Mouse (Mus musculus) neural tube, embryonic 12.5 days (tissue): Measurements from ENCODE around the gene Cmbl. TPM values are rescaled to one million over a fixed set of nuclear protein-coding genes. Genes with fewer than 3 reads are reported as not detected.

Source experiments
- ATAC-seq: fragments of 200-750 bp; cut with Nextera tagmentation; 2 replicates; pipeline ENCODE4 v1.8.0; 2017; ENCODE audit warnings: low read depth, mild to moderate bottlenecking, moderate TSS enrichment, moderate library complexity; ENCODE audit not compliant: low FRiP score
- H3K27ac ChIP-seq: fragments of 300-500 bp; sonication (generic); 2 replicates; pipeline ENCODE4 v1.5.1; 2016
- H3K27me3 ChIP-seq: fragments of 300-500 bp; sonication (generic); replicated peaks from 2 replicates; pipeline ENCODE4 v1.6.1; 2016; ENCODE audit warnings: mild to moderate bottlenecking
- H3K36me3 ChIP-seq: fragments of 300-500 bp; sonication (generic); 2 replicates; pipeline ENCODE4 v1.6.1; 2016; ENCODE audit warnings: mild to moderate bottlenecking
- H3K4me1 ChIP-seq: fragments of 300-500 bp; sonication (generic); 2 replicates; pipeline ENCODE4 v1.6.1; 2016
- H3K4me2 ChIP-seq: fragments of 300-500 bp; sonication (generic); replicated peaks from 2 replicates; pipeline ENCODE4 v1.6.1; 2016; ENCODE audit warnings: mild to moderate bottlenecking
- H3K4me3 ChIP-seq: fragments of 300-500 bp; sonication (generic); 2 replicates; pipeline ENCODE4 v1.5.1; 2016
- H3K9ac ChIP-seq: fragments of 300-500 bp; sonication (generic); 2 replicates; pipeline ENCODE4 v1.6.1; 2016; ENCODE audit warnings: mild to moderate bottlenecking
- H3K9me3 ChIP-seq: fragments of 300-500 bp; sonication (generic); 2 replicates; pipeline ENCODE4 v1.6.1; 2016; ENCODE audit warnings: mild to moderate bottlenecking
- WGBS: fragments of 180-500 bp; shearing (Covaris S2); methylation state at CpG from one replicate; pipeline ENCODE4 v1.1.7; 2016; 5-methylcytosine and 5-hydroxymethylcytosine counted together
- polyA plus RNA-seq: library from polyadenylated mRNA; unstranded; fragments of >200 nt; fragmentation: Nextera tagmentation; extraction: Ambion mirVana; gene quantifications from 2 replicates; pipeline ENCODE4 v1.2.1, GENCODE M21; 2016

Gene Cmbl
- polyA plus RNA-seq, 1 experiment from 2014 or later: 3.0 TPM

DNA sequence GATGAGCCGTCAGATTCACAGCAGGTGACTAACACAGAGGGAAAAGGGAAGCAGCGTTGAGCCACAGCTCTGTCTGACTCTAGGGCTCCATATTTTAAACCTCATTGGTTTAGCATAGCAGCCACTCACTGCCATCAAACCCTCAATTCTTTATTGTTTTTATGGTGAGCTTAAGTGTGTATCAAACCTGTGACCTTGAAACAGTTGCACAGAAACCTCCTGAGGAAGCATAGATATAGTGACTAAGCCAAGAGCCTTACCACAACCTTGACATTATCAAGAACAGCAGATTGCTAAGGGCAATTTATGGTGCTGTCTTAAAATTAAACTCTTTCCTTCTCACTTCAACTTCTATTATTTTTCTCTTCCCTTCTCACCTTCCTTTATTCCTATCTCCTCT lies 31.7 kb upstream of the Cmbl start:
- ATAC-seq: no peak
- Histone ChIP-seq H3K27ac (no peak overlapping the region), H3K9me3 (no peaks in the 10 kb centered on the region), H3K9ac (no peak overlapping the region), H3K4me2 (no peak overlapping the region), H3K36me3 (no peaks in the 10 kb centered on the region), H3K27me3 (no peaks in the 10 kb centered on the region), H3K4me3 (no peak overlapping the region), H3K4me1 (peaks cover 35% of the 10 kb centered on the region)
- WGBS: 80% methylated on average over 2 of the region's 2 CpGs

DNA sequence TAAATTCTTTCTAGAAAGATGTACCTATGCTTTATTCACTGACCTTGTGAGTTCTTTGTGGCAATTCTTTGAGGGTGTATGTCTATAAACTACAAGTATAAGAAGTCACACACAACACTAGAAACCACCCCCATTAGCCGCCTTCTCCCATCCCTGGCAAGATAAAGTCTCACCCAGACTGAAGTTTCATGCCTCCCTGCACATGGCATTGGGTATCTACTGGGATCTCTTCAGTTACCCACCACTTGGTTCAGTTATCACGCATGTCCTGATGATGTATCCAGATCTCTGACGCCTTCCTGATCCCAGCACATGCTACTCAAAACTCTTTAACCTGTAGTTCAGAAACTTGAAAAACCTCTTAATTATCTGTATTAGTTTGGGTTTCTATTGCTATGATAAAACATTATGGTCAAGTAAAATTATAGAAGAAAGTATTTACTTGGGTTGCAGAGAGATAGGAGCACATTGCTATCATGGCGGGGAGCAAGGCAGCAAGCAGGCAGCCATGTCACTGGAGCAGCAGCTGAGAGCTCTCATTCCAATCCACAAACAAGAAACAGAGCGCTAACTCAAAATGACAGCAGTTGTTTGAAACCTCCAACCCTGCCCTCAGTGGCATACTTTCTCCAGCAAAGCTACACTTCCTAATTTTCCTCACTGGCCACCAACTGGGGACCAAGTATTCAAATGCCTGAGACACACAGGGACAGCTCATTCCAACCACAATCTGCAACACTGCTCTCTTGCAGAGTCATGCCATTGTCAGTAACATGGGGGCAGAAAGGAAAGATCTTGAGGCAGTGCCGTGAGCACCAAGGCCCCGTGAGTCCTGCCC lies 30.5 kb upstream of the Cmbl start:
- Histone ChIP-seq H3K4me1 (peaks cover 27% of the 10 kb centered on the region), H3K27me3 (no peaks in the 10 kb centered on the region), H3K9me3 (no peaks in the 10 kb centered on the region), H3K27ac (no peak overlapping the region), H3K36me3 (no peaks in the 10 kb centered on the region), H3K4me3 (no peak overlapping the region), H3K9ac (no peak overlapping the region), H3K4me2 (no peak overlapping the region)
- no peak for ATAC-seq
- WGBS: 80% methylated on average over 7 of the region's 7 CpGs

DNA sequence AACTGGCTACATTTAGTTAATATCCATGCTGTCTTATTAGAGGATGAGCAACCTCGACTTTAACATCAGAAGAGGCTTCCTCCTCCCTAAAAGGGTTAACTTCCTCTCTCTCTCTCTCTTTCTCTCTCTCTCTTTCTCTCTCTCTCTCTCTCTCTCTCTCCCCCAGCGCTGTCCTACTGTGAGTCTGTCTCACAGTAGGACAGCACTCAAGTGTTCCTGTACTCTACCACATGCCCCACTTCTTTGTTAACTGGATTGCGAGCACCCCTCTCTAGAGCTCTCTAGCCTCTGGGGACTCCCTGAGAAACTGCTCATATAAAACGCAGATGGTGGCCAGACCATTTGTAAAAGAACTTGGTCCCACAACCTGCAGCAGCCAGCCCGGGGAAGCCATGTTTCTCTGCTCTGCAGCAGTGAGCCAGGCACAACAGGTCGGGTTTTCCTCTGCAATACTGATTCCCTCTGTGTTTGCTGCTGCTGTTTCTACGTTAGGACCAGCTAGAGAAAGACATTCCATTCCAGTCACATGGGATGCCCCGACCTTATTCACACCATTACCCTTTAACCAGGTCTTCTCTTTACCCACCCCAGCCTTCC lies 29.8 kb upstream of the Cmbl start:
- Histone ChIP-seq H3K36me3 (no peaks in the 10 kb centered on the region), H3K4me2 (peak overlapping the region; percentile 28), H3K27ac (no peak overlapping the region), H3K9ac (no peak overlapping the region), H3K27me3 (no peaks in the 10 kb centered on the region), H3K9me3 (no peaks in the 10 kb centered on the region), H3K4me1 (peaks cover 25% of the 10 kb centered on the region), H3K4me3 (no peak overlapping the region)
- ATAC-seq: no peak
- 23% methylated on average over 8 of the region's 8 CpGs for WGBS

DNA sequence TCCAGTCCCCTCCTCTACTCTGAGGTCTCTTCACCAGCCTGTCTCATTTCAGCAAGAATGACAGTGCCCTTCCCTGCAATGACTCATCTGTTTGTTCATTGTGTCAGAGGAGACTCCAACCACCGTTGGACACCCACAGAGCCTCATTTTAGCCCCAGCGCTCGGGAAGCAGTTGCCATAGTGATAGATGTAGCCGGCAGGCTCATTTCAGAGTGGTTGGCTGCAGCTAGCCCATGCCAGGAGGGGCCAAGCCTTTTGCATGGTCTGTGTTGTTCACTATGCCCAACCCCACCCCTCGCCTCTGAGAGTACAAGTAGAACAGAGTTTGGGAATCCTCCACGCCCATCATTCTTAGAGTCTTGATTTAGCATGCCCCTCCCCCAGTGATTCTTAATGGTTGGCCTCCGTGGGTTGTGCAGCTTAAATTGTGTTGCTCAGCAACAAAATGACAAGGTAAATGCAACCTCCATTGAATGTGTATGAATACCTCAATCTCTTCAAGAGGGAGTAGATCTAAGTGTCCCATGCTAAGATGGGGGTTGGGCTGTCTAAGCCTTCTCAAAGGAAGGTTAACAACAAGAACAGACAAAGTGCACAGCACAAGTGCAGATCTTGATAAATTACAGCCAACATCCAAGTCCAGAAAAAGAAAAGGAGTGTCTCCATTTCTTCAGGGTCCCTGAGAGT lies 29.0 kb upstream of the Cmbl start:
- H3K4me2 ChIP-seq: peak overlapping the region; percentile 28
- H3K27me3 ChIP-seq: no peaks in the 10 kb centered on the region
- no peak overlapping the region for H3K4me3 ChIP-seq
- WGBS: 6% methylated on average over 7 of the region's 7 CpGs
- no peaks in the 10 kb centered on the region for H3K36me3 ChIP-seq
- H3K27ac ChIP-seq: no peak overlapping the region
- ATAC-seq: peak; percentile 88
- H3K4me1 ChIP-seq: peaks cover 25% of the 10 kb centered on the region
- H3K9ac ChIP-seq: no peak overlapping the region
- no peaks in the 10 kb centered on the region for H3K9me3 ChIP-seq

DNA sequence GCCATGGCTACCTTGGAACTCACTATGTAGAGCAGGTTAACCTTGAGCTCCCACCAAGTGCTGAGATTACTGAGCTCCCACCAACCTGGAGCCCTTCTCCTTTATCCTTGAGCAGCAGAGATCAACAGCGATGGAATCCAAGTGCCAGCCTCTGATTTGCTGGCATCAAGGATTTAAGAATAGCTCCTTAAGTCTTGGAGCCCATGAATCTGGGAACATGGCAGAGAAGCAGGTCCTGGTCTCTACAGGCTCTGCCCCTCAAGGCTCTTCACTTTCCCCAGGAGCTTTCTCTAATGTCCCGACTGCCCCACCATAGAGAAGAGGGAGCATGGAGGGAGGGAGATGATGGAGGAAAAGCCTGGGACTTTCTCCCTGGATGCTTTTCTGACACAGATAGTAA lies 27.5 kb upstream of the Cmbl start:
- no peak for ATAC-seq
- H3K36me3 ChIP-seq: no peaks in the 10 kb centered on the region
- H3K27me3 ChIP-seq: no peaks in the 10 kb centered on the region
- H3K4me1 ChIP-seq: peaks cover 33% of the 10 kb centered on the region
- no peak overlapping the region for H3K27ac ChIP-seq
- no peaks in the 10 kb centered on the region for H3K9me3 ChIP-seq
- no peak overlapping the region for H3K4me3 ChIP-seq
- 89% methylated on average over 2 of the region's 2 CpGs for WGBS
- no peak overlapping the region for H3K9ac ChIP-seq
- H3K4me2 ChIP-seq: no peak overlapping the region

DNA sequence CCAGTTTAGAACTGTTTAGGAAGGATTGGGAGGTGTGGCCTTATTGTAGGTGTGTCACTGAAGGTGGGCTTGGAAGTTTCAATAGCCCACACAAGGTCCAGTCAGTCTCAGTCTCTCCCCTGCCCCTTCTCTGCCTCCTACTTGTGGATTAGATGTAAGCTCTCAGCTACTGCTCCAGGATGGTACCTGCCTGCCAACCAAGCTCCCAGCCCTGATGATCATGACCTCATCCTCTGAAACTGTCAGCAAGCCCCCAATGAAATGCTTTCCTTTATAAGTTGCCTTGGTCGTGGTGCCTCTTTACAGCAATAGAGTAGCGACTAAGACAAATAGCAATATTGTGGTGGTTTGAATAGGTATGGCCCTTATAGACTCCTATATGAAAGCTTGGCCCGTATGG lies 26.8 kb upstream of the Cmbl start:
- no peak overlapping the region for H3K27ac ChIP-seq
- no peak overlapping the region for H3K4me3 ChIP-seq
- H3K27me3 ChIP-seq: no peaks in the 10 kb centered on the region
- no peak overlapping the region for H3K9ac ChIP-seq
- H3K9me3 ChIP-seq: no peaks in the 10 kb centered on the region
- no peak overlapping the region for H3K4me2 ChIP-seq
- peaks cover 39% of the 10 kb centered on the region for H3K4me1 ChIP-seq
- no peaks in the 10 kb centered on the region for H3K36me3 ChIP-seq
- WGBS: 79% methylated on average over 3 of the region's 3 CpGs
- no peak for ATAC-seq

DNA sequence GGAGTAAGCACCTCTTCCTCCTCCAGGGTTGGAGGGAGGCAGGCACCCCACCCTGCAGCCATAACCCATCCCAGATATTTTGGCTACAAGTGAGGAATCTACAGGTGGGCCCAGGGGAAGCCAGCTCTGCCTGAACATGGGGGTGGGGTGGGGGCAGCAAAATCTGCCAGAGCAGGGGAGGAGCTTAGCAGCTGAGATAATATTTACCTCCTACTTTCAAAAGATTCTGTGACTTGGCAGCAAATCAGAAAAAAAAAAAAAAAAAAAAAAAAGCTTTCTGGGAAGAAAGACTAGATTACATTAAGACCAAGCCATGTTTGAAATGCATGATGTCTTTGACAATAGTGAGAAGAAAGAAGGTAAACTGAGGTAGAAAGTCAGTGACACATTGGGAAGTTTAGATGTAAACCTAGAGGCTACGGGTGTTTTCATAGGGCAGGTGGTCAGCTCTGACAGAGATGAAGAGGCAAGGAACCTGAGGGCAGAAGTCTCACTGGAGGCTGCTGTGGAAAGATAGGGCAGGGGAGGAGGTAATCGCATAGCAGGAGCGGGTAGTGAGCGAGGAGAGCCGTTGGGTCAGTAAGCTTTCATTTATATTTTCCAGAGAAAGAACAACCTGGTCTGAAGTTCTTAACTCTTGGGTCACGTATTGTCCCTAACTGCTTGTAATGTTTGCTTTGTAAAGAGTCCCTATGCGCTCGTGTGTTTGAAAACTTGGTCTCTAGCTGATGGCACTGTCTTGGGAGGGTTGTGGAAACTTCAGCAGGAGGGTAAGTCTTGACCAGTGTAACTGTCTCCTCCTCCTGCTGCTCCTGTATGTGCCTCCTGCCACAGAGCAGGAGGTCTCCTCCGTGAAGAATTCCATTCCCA lies 25.3 kb upstream of the Cmbl start:
- WGBS: 73% methylated on average over 9 of the region's 9 CpGs

DNA sequence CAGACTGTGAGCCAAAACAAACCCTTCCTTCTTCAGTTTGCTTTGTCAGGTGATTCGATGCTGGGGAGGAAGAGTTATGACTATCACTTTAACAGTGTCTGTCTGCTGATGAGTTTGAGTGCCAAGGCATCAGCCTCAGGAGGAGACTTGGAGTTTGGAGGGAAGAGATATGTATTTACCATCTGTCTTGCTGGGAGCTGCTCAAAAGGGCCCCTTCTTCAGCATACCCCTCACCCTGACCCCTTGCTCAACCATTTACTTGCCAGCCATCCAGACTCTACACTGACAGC lies 24.7 kb upstream of the Cmbl start:
- 70% methylated on average over 1 of the region's 1 CpGs for WGBS
- H3K36me3 ChIP-seq: no peaks in the 10 kb centered on the region
- no peaks in the 10 kb centered on the region for H3K9me3 ChIP-seq
- H3K9ac ChIP-seq: no peak overlapping the region
- no peak overlapping the region for H3K4me2 ChIP-seq
- no peak for ATAC-seq
- H3K27me3 ChIP-seq: no peaks in the 10 kb centered on the region
- H3K27ac ChIP-seq: no peak overlapping the region
- H3K4me1 ChIP-seq: peaks cover 32% of the 10 kb centered on the region
- no peak overlapping the region for H3K4me3 ChIP-seq

More for the DNA sequence above, 25.3 kb upstream of the Cmbl start:
- Histone ChIP-seq H3K9me3 (no peaks in the 10 kb centered on the region), H3K4me1 (peaks cover 38% of the 10 kb centered on the region), H3K27ac (no peak overlapping the region), H3K4me2 (no peak overlapping the region), H3K27me3 (no peaks in the 10 kb centered on the region), H3K9ac (no peak overlapping the region), H3K36me3 (no peaks in the 10 kb centered on the region), H3K4me3 (no peak overlapping the region)
- no peak for ATAC-seq

DNA sequence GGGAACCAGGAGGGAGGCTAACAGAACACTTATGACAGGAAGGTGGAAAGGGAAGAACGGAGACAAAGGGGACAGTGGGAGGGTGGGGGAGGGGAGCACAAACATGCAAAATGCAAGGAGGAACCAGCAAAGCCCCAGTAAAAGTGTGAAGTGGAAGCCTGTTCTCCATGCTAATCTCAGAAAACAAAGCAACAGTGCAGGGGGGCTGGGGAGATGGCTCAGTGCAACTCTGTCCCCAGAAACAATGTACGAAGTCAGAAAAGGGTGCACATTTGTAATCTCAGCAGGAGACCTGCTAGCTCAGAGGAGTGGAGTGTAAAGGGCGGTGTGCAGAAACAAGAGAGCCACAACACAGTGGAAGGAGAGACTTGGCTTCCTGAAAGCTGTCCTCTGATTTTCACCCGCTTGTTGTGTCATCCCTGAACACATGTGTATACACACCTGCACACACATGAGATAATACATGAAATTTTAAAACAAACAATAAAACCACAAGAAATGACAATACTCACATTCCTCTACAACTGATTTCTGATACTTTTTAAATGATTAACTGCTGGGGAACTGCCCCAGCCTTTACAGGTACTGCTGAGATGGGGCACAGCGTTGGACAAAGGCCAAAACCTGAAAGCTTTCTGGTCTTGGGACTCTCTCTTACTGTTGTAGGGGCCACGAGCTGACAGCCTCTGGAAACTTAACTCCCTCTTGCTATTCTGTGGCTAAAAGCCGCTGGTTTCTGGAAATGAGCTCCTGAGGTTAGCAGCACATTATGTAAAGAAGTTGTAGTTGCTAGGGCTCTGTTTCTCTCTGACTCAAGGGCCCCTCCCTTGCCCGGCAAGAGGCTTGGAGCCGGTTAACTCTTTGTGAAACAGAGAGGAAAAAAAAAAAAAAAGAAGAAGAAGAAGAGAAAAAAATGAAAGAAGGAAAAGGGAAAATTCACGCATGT lies 22.9 kb upstream of the Cmbl start:
- peak overlapping the region; percentile 30 for H3K4me2 ChIP-seq
- H3K27ac ChIP-seq: no peak overlapping the region
- no peaks in the 10 kb centered on the region for H3K9me3 ChIP-seq
- 8% methylated on average over 10 of the region's 10 CpGs for WGBS
- peak; percentile 65 for ATAC-seq
- no peak overlapping the region for H3K9ac ChIP-seq
- H3K27me3 ChIP-seq: no peaks in the 10 kb centered on the region
- peaks cover 18% of the 10 kb centered on the region for H3K4me1 ChIP-seq
- no peaks in the 10 kb centered on the region for H3K36me3 ChIP-seq
- no peak overlapping the region for H3K4me3 ChIP-seq

DNA sequence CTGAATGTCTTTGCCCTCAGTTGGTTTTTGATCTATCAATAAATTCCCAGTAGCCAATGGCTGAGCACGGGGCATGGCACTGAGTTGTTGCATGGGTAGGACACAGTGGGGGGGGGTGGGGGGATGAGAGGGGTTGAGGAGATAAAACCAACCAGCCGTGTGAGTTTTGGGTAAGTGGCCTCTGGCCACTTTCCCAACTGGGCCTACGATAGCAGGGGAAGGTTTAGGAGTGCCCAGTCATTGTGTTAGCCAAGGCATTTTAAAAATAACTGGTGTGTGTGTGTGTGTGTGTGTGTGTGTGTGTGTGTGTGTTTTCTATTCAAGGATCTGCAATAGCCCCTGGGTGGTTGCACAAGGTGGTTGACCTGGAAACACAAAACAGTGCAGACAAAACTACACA lies 21.9 kb upstream of the Cmbl start:
- 11% methylated on average over 3 of the region's 3 CpGs for WGBS
- Histone ChIP-seq H3K4me3 (no peak overlapping the region), H3K27me3 (no peaks in the 10 kb centered on the region), H3K9me3 (no peaks in the 10 kb centered on the region), H3K4me1 (peaks cover 18% of the 10 kb centered on the region), H3K9ac (no peak overlapping the region), H3K4me2 (no peak overlapping the region), H3K36me3 (no peaks in the 10 kb centered on the region), H3K27ac (no peak overlapping the region)
- ATAC-seq: peak; percentile 46; the same call in 1 of the 2 replicates

DNA sequence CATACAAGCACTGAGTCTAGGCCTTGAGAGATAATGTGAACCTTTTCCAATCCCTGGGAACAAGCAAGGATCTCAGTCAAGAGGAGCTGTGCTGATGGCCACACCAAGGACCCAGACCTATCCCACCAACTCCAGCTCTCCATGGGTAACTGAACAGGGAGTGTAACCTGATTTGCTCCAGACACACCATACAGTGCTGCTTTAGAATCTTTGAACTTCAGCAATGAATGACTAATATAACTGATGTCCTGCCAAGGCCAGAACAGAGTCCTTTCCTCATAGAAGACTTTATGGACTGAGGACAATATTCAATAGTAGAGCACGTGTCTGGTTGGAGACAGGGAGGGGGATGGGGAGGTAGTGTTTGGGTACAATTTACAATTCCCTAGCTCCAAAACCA lies 20.1 kb upstream of the Cmbl start:
- Histone ChIP-seq H3K27me3 (no peaks in the 10 kb centered on the region), H3K4me3 (no peak overlapping the region), H3K9me3 (no peaks in the 10 kb centered on the region), H3K4me2 (no peak overlapping the region), H3K36me3 (no peaks in the 10 kb centered on the region), H3K4me1 (peaks cover 18% of the 10 kb centered on the region), H3K9ac (no peak overlapping the region), H3K27ac (no peak overlapping the region)
- WGBS: 63% methylated on average over 1 of the region's 1 CpGs
- no peak for ATAC-seq
